Mouse (Mus musculus) embryonic facial prominence, embryonic 12.5 days (tissue): ENCODE measurements around the gene Ankrd33b. TPM values are rescaled to one million over a fixed set of nuclear protein-coding genes. Genes with fewer than 3 reads are reported as not detected.

ENCODE experiments used
- ATAC-seq: fragments of 200-750 bp; cut with Nextera tagmentation; 2 replicates; pipeline ENCODE4 v1.8.0; 2017; ENCODE audit not compliant: insufficient number of reproducible peaks, insufficient read depth, low FRiP score, low TSS enrichment
- H3K27ac ChIP-seq: fragments of 300-500 bp; sonication (generic); 2 replicates; pipeline ENCODE4 v1.5.1; 2016; ENCODE audit warnings: mild to moderate bottlenecking
- H3K27me3 ChIP-seq: fragments of 300-500 bp; sonication (generic); 2 replicates; pipeline ENCODE4 v1.6.1; 2016; ENCODE audit warnings: mild to moderate bottlenecking, moderate library complexity
- H3K36me3 ChIP-seq: fragments of 300-500 bp; sonication (generic); 2 replicates; pipeline ENCODE4 v1.6.1; 2016; ENCODE audit warnings: mild to moderate bottlenecking
- H3K4me1 ChIP-seq: fragments of 300-500 bp; sonication (generic); 2 replicates; pipeline ENCODE4 v1.6.1; 2016
- H3K4me2 ChIP-seq: fragments of 300-500 bp; sonication (generic); replicated peaks from 2 replicates; pipeline ENCODE4 v1.6.1; 2016; ENCODE audit warnings: mild to moderate bottlenecking, moderate library complexity
- H3K4me3 ChIP-seq: fragments of 300-500 bp; sonication (generic); 2 replicates; pipeline ENCODE4 v1.5.1; 2016; ENCODE audit warnings: mild to moderate bottlenecking
- H3K9ac ChIP-seq: fragments of 300-500 bp; sonication (generic); 2 replicates; pipeline ENCODE4 v1.6.1; 2016; ENCODE audit warnings: mild to moderate bottlenecking, moderate library complexity
- H3K9me3 ChIP-seq: fragments of 300-500 bp; sonication (generic); 2 replicates; pipeline ENCODE4 v1.6.1; 2016; ENCODE audit warnings: mild to moderate bottlenecking, moderate library complexity
- WGBS: fragments of 180-500 bp; shearing (Covaris S2); methylation state at CpG from one replicate; pipeline ENCODE4 v1.1.7; 2016; 5-methylcytosine and 5-hydroxymethylcytosine counted together
- polyA plus RNA-seq: library from polyadenylated mRNA; unstranded; fragments of >200 nt; fragmentation: Nextera tagmentation; extraction: Ambion mirVana; gene quantifications from 2 replicates; pipeline ENCODE4 v1.2.1, GENCODE M21; 2016

Gene Ankrd33b
- polyA plus RNA-seq, 1 experiment from 2014 or later = 0.55 TPM

- Histone ChIP-seq H3K27ac (no peak overlapping the region), H3K4me1 (no peaks in the 10 kb centered on the region), H3K4me2 (no peak overlapping the region), H3K9ac (no peak overlapping the region), H3K36me3 (no peaks in the 10 kb centered on the region), H3K4me3 (no peak overlapping the region), H3K27me3 (no peaks in the 10 kb centered on the region), H3K9me3 (no peaks in the 10 kb centered on the region)
- ATAC-seq = no peak
- 81% methylated on average over 3 of the region's 3 CpGs for WGBS
Observed at GRCm38 (mm10) chr15:31397379-31397778, 29.9 kb upstream of the Ankrd33b start.

GRCm38 (mm10) chr15:31396755-31397154 lies 29.2 kb upstream of the Ankrd33b start:
- Histone ChIP-seq H3K36me3 (no peaks in the 10 kb centered on the region), H3K27me3 (no peaks in the 10 kb centered on the region), H3K4me1 (no peaks in the 10 kb centered on the region), H3K9ac (no peak overlapping the region), H3K9me3 (no peaks in the 10 kb centered on the region), H3K27ac (no peak overlapping the region), H3K4me2 (no peak overlapping the region), H3K4me3 (no peak overlapping the region)
- 85% methylated on average over 5 of the region's 5 CpGs for WGBS
- no peak for ATAC-seq

- no peak for ATAC-seq
- no peak overlapping the region for H3K4me2 ChIP-seq
- no peak overlapping the region for H3K9ac ChIP-seq
- 94% methylated on average over 3 of the region's 4 CpGs for WGBS
- no peak overlapping the region for H3K4me3 ChIP-seq
- H3K9me3 ChIP-seq = no peaks in the 10 kb centered on the region
- H3K27ac ChIP-seq = no peak overlapping the region
- no peaks in the 10 kb centered on the region for H3K36me3 ChIP-seq
- no peaks in the 10 kb centered on the region for H3K4me1 ChIP-seq
- H3K27me3 ChIP-seq = no peaks in the 10 kb centered on the region
Observed at GRCm38 (mm10) chr15:31395986-31396385, 28.5 kb upstream of the Ankrd33b start.

- Histone ChIP-seq H3K9me3 (no peaks in the 10 kb centered on the region), H3K27me3 (no peaks in the 10 kb centered on the region), H3K27ac (no peak overlapping the region), H3K36me3 (no peaks in the 10 kb centered on the region), H3K4me3 (no peak overlapping the region), H3K4me2 (no peak overlapping the region), H3K4me1 (no peaks in the 10 kb centered on the region), H3K9ac (no peak overlapping the region)
- ATAC-seq = no peak
- WGBS = 83% methylated on average over 6 of the region's 6 CpGs
Observed at GRCm38 (mm10) chr15:31393402-31393801, 25.9 kb upstream of the Ankrd33b start.

- no peaks in the 10 kb centered on the region for H3K9me3 ChIP-seq
- no peaks in the 10 kb centered on the region for H3K4me1 ChIP-seq
- H3K36me3 ChIP-seq = no peaks in the 10 kb centered on the region
- no peak overlapping the region for H3K4me3 ChIP-seq
- ATAC-seq = no peak
- no peak overlapping the region for H3K27ac ChIP-seq
- WGBS = 85% methylated on average over 7 of the region's 7 CpGs
- H3K9ac ChIP-seq = no peak overlapping the region
- H3K4me2 ChIP-seq = no peak overlapping the region
- no peaks in the 10 kb centered on the region for H3K27me3 ChIP-seq
Observed at GRCm38 (mm10) chr15:31392705-31393104, 25.2 kb upstream of the Ankrd33b start.

GRCm38 (mm10) chr15:31392135-31392534 lies 24.6 kb upstream of the Ankrd33b start:
- Histone ChIP-seq H3K9me3 (no peaks in the 10 kb centered on the region), H3K4me1 (no peaks in the 10 kb centered on the region), H3K27me3 (no peaks in the 10 kb centered on the region), H3K36me3 (no peaks in the 10 kb centered on the region), H3K9ac (no peak overlapping the region), H3K4me2 (no peak overlapping the region), H3K4me3 (no peak overlapping the region), H3K27ac (no peak overlapping the region)
- WGBS = 83% methylated on average over 4 of the region's 4 CpGs
- ATAC-seq = no peak

GRCm38 (mm10) chr15:31381936-31382468 lies 14.5 kb upstream of the Ankrd33b start:
- Histone ChIP-seq H3K9me3 (no peaks in the 10 kb centered on the region), H3K4me3 (no peak overlapping the region), H3K9ac (no peak overlapping the region), H3K4me1 (no peaks in the 10 kb centered on the region), H3K4me2 (no peak overlapping the region), H3K27me3 (no peaks in the 10 kb centered on the region), H3K27ac (no peak overlapping the region), H3K36me3 (no peaks in the 10 kb centered on the region)
- no peak for ATAC-seq
- 62% methylated on average over 11 of the region's 11 CpGs for WGBS

- Histone ChIP-seq H3K36me3 (no peaks in the 10 kb centered on the region), H3K27me3 (no peaks in the 10 kb centered on the region), H3K9me3 (no peaks in the 10 kb centered on the region), H3K4me2 (no peak overlapping the region), H3K9ac (no peak overlapping the region), H3K4me3 (no peak overlapping the region), H3K4me1 (0 out of 2 replicates have a peak, but pooled peaks cover 3% of the 10 kb centered on the region), H3K27ac (no peak overlapping the region)
- no peak for ATAC-seq
- 84% methylated on average over 3 of the region's 3 CpGs for WGBS
Observed at GRCm38 (mm10) chr15:31379471-31379870, 11.9 kb upstream of the Ankrd33b start.

- no peak overlapping the region for H3K4me3 ChIP-seq
- no peaks in the 10 kb centered on the region for H3K36me3 ChIP-seq
- H3K4me1 ChIP-seq = 0 out of 2 replicates have a peak, but pooled peaks cover 3% of the 10 kb centered on the region
- 40% methylated on average over 4 of the region's 4 CpGs for WGBS
- H3K27ac ChIP-seq = no peak overlapping the region
- no peaks in the 10 kb centered on the region for H3K9me3 ChIP-seq
- ATAC-seq = no peak
- H3K4me2 ChIP-seq = no peak overlapping the region
- 0 out of 2 replicates have a peak, but pooled peaks cover 5% of the 10 kb centered on the region for H3K27me3 ChIP-seq
- H3K9ac ChIP-seq = no peak overlapping the region
Observed at GRCm38 (mm10) chr15:31375212-31375611, 7.7 kb upstream of the Ankrd33b start.

GRCm38 (mm10) chr15:31369125-31369612 lies 1.6 kb upstream of the Ankrd33b start:
- no peak for ATAC-seq
- Histone ChIP-seq H3K27me3 (peaks cover 61% of the 10 kb centered on the region), H3K27ac (no peak overlapping the region), H3K36me3 (no peaks in the 10 kb centered on the region), H3K4me3 (no peak overlapping the region), H3K9ac (no peak overlapping the region), H3K9me3 (no peaks in the 10 kb centered on the region), H3K4me1 (peaks cover 32% of the 10 kb centered on the region), H3K4me2 (no peak overlapping the region)
- WGBS = 7% methylated on average over 12 of the region's 12 CpGs

- Histone ChIP-seq H3K27ac (no peak overlapping the region), H3K27me3 (peaks cover 63% of the 10 kb centered on the region), H3K9me3 (no peaks in the 10 kb centered on the region), H3K4me3 (no peak overlapping the region), H3K4me2 (no peak overlapping the region), H3K9ac (no peak overlapping the region), H3K36me3 (no peaks in the 10 kb centered on the region), H3K4me1 (peaks cover 32% of the 10 kb centered on the region)
- ATAC-seq = no peak
- WGBS = 16% methylated on average over 8 of the region's 8 CpGs
Observed at GRCm38 (mm10) chr15:31368556-31368955, 1.0 kb upstream of the Ankrd33b start.

GRCm38 (mm10) chr15:31366596-31367480 lies 688 bp downstream of the Ankrd33b start:
- ATAC-seq = no peak
- no peaks in the 10 kb centered on the region for H3K36me3 ChIP-seq
- no peak overlapping the region for H3K27ac ChIP-seq
- peak overlapping the region; percentile 96 for H3K4me2 ChIP-seq
- no peaks in the 10 kb centered on the region for H3K9me3 ChIP-seq
- WGBS = under 1% methylated on average over 72 of the region's 72 CpGs
- H3K4me3 ChIP-seq = peak overlapping the region; percentile 54
- peaks cover 70% of the 10 kb centered on the region for H3K27me3 ChIP-seq
- peaks cover 32% of the 10 kb centered on the region for H3K4me1 ChIP-seq
- peak overlapping the region; percentile 52 for H3K9ac ChIP-seq
